Mouse (Mus musculus): ENCODE data around the gene Mkln1.

Mkln1 gene

GRCm38 (mm10) chr6:31502614-31503013, 104.1 kb downstream of the Mkln1 start:
- no peak for DNase-seq (ENCODE audit: extremely low read depth, insufficient read length, low spot score)

- DNase-seq (ENCODE audit: extremely low read depth, insufficient read length, low spot score): no peak
Measured at GRCm38 (mm10) chr6:31513726-31514125, 115.2 kb downstream of the Mkln1 start.

GRCm38 (mm10) chr6:31517681-31518337, 119.3 kb downstream of the Mkln1 start:
- peak; percentile 60 for DNase-seq (ENCODE audit: extremely low read depth, insufficient read length, low spot score)

GRCm38 (mm10) chr6:31518338-31518698, 119.8 kb downstream of the Mkln1 start:
- DNase-seq (ENCODE audit: extremely low read depth, insufficient read length, low spot score): peak; percentile 70

GRCm38 (mm10) chr6:31519001-31519471, 120.5 kb downstream of the Mkln1 start:
- peak; percentile 43 for DNase-seq (ENCODE audit: extremely low read depth, insufficient read length, low spot score)

- no peak for DNase-seq (ENCODE audit: extremely low read depth, insufficient read length, low spot score)
Measured at GRCm38 (mm10) chr6:31520486-31521215, 122.1 kb downstream of the Mkln1 start.

- DNase-seq (ENCODE audit: extremely low read depth, insufficient read length, low spot score): no peak
Measured at GRCm38 (mm10) chr6:31521491-31522355, 123.2 kb downstream of the Mkln1 start.

- DNase-seq (ENCODE audit: extremely low read depth, insufficient read length, low spot score): no peak
Measured at GRCm38 (mm10) chr6:31522478-31522877, 123.9 kb downstream of the Mkln1 start.

GRCm38 (mm10) chr6:31523039-31523438, 124.5 kb downstream of the Mkln1 start:
- no peak for DNase-seq (ENCODE audit: extremely low read depth, insufficient read length, low spot score)

- no peak for DNase-seq (ENCODE audit: extremely low read depth, insufficient read length, low spot score)
Measured at GRCm38 (mm10) chr6:31523657-31524056, 125.1 kb downstream of the Mkln1 start.

- DNase-seq (ENCODE audit: extremely low read depth, insufficient read length, low spot score): no peak
Measured at GRCm38 (mm10) chr6:31524121-31524520, 125.6 kb downstream of the Mkln1 start.

GRCm38 (mm10) chr6:31524647-31525046, 126.1 kb downstream of the Mkln1 start:
- DNase-seq (ENCODE audit: extremely low read depth, insufficient read length, low spot score): no peak

GRCm38 (mm10) chr6:31525231-31525900, 126.8 kb downstream of the Mkln1 start:
- DNase-seq (ENCODE audit: extremely low read depth, insufficient read length, low spot score): no peak

- no peak for DNase-seq (ENCODE audit: extremely low read depth, insufficient read length, low spot score)
Measured at GRCm38 (mm10) chr6:31526929-31527328, 128.4 kb downstream of the Mkln1 start.

- DNase-seq (ENCODE audit: extremely low read depth, insufficient read length, low spot score): peak; percentile 20
Measured at GRCm38 (mm10) chr6:31527897-31528296, 129.4 kb downstream of the Mkln1 start.

GRCm38 (mm10) chr6:31528339-31528738, 129.8 kb downstream of the Mkln1 start:
- no peak for DNase-seq (ENCODE audit: extremely low read depth, insufficient read length, low spot score)

- DNase-seq (ENCODE audit: extremely low read depth, insufficient read length, low spot score): no peak
Measured at GRCm38 (mm10) chr6:31531880-31532279, 133.3 kb downstream of the Mkln1 start.

GRCm38 (mm10) chr6:31534705-31535104, 136.2 kb downstream of the Mkln1 start:
- DNase-seq (ENCODE audit: extremely low read depth, insufficient read length, low spot score): peak; percentile 67

GRCm38 (mm10) chr6:31537193-31537592, 138.7 kb downstream of the Mkln1 start:
- no peak for DNase-seq (ENCODE audit: extremely low read depth, insufficient read length, low spot score)

- DNase-seq (ENCODE audit: extremely low read depth, insufficient read length, low spot score): no peak
Measured at GRCm38 (mm10) chr6:31538112-31538511, 139.6 kb downstream of the Mkln1 start.

GRCm38 (mm10) chr6:31540018-31540417, 141.5 kb downstream of the Mkln1 start:
- DNase-seq (ENCODE audit: extremely low read depth, insufficient read length, low spot score): no peak
